Mouse (Mus musculus) heart, adult 2 months (tissue): ENCODE data around the gene Tmem14a.

ENCODE experiments used
- CTCF ChIP-seq: fragments of 200-600 bp; IDR thresholded peaks from 2 replicates; pipeline ENCODE4 v1.8.1; 2022; ENCODE audit warnings: antibody characterized with exemption, mild to moderate bottlenecking, moderate library complexity
- EP300 ChIP-seq: fragments of 200-500 bp; IDR thresholded peaks from 2 replicates; pipeline ENCODE4 v1.6.1; 2011; ENCODE audit warnings: low read depth, low read length, control low read depth; ENCODE audit not compliant: insufficient read depth
- POLR2A ChIP-seq: fragments of 200-500 bp; IDR thresholded peaks from 2 replicates; pipeline ENCODE4 v1.6.1; 2011; ENCODE audit warnings: mild to moderate bottlenecking, low read depth, low read length, control low read depth; ENCODE audit not compliant: insufficient read depth

DNA sequence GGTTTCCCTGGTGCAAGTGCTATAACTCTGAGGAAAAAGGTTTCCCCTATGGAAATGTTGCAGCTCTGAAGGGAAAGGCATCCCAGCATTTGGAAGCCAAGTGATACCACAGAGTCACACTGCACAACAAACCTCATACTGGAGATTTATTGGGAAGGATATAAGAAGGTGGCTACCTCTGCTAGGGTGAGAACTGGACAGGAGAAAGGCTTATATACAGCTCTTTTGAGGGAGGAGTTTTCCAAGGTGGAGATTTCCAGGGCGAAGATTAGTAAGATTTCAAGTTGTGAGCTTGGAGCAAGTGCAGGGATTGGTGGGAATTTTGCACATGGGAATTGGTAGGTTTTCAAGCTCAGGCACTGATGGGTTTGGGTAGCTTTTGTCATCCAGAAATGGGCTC lies 22.7 kb downstream of the Tmem14a start:
- no peak for TF ChIP-seq POLR2A
- no peak for TF ChIP-seq CTCF
- TF ChIP-seq EP300 = no peak
